Mouse (Mus musculus) megakaryocyte, embryonic 14.5 days (primary cell): ENCODE data around the gene Foxm1.

ENCODE experiments used
- FLI1 ChIP-seq: IDR thresholded peaks from 2 replicates; pipeline ENCODE4 v1.6.1; 2012; ENCODE audit warnings: low read length, inconsistent platforms, mixed read lengths
- GATA1 ChIP-seq: IDR thresholded peaks from 3 replicates; pipeline ENCODE4 v1.6.1; 2012; ENCODE audit warnings: mixed read lengths, low read length, inconsistent platforms, borderline replicate concordance

- TF ChIP-seq GATA1 (no peak), FLI1 (no peak)
These were observed 18.5 kb downstream of the Foxm1 start for GRCm38 (mm10) chr6:128381254-128381653.
